Mouse (Mus musculus) stomach, embryonic 14.5 days (tissue): ENCODE measurements around the gene Dst. TPM values are rescaled to one million over a fixed set of nuclear protein-coding genes. Genes with fewer than 3 reads are reported as not detected.

ENCODE experiments used
- ATAC-seq: fragments of 200-750 bp; cut with Nextera tagmentation; 2 replicates; pipeline ENCODE4 v1.8.0; 2017; ENCODE audit warnings: low read depth, moderate TSS enrichment; ENCODE audit not compliant: insufficient number of reproducible peaks, insufficient read depth, low FRiP score
- H3K27ac ChIP-seq: fragments of 300-500 bp; sonication (generic); 2 replicates; pipeline ENCODE4 v1.5.1; 2014; ENCODE audit warnings: mild to moderate bottlenecking, low read length, moderate library complexity, mixed read lengths
- H3K27me3 ChIP-seq: fragments of 300-500 bp; sonication (generic); 2 replicates; pipeline ENCODE4 v1.6.1; 2014; ENCODE audit warnings: low read length, control low read depth, mixed read lengths; ENCODE audit not compliant: control insufficient read depth, insufficient read depth
- H3K36me3 ChIP-seq: fragments of 300-500 bp; sonication (generic); 2 replicates; pipeline ENCODE4 v1.6.1; 2014; ENCODE audit warnings: mild to moderate bottlenecking, control low read depth, low read length, moderate library complexity, mixed read lengths; ENCODE audit not compliant: control insufficient read depth, insufficient read depth
- H3K4me1 ChIP-seq: fragments of 300-500 bp; sonication (generic); 2 replicates; pipeline ENCODE4 v1.6.1; 2014; ENCODE audit warnings: low read length, control low read depth, mixed read lengths; ENCODE audit not compliant: control insufficient read depth, insufficient read depth
- H3K4me2 ChIP-seq: fragments of 300-500 bp; sonication (generic); replicated peaks from 2 replicates; pipeline ENCODE4 v1.6.1; 2014; ENCODE audit warnings: low read depth, low read length, control low read depth
- H3K4me3 ChIP-seq: fragments of 300-500 bp; sonication (generic); 2 replicates; pipeline ENCODE4 v1.5.1; 2014; ENCODE audit warnings: low read depth, low read length, control low read depth
- H3K9ac ChIP-seq: fragments of 300-500 bp; sonication (generic); replicated peaks from 2 replicates; pipeline ENCODE4 v1.6.1; 2014; ENCODE audit warnings: low read depth, mild to moderate bottlenecking, control low read depth, low read length, moderate library complexity, mixed read lengths
- H3K9me3 ChIP-seq: fragments of 300-500 bp; sonication (generic); 2 replicates; pipeline ENCODE4 v1.6.1; 2016; ENCODE audit warnings: low read depth, low read length, control low read depth; ENCODE audit not compliant: control insufficient read depth
- WGBS: fragments of 180-500 bp; shearing (Covaris S2); extraction: QIAGEN DNeasy Blood & Tissue Kit; methylation state at CpG from one replicate; pipeline ENCODE4 v1.1.7; 2014; 5-methylcytosine and 5-hydroxymethylcytosine counted together
- polyA plus RNA-seq: library from polyadenylated mRNA; unstranded; fragments of >200 nt; fragmentation: Nextera tagmentation; extraction: Ambion mirVana; gene quantifications from 2 replicates; pipeline ENCODE4 v1.2.1, GENCODE M21; 2014

Gene Dst
- polyA plus RNA-seq, 1 experiment from 2014 or later = 42.0 TPM

GRCm38 (mm10) chr1:34192174-34192573, 284.1 kb downstream of the Dst start:
- Histone ChIP-seq H3K4me2 (no peak overlapping the region), H3K27ac (no peak overlapping the region), H3K27me3 (no peaks in the 10 kb centered on the region), H3K4me1 (no peaks in the 10 kb centered on the region; the same call in 1 of the 2 replicates), H3K4me3 (no peak overlapping the region), H3K9me3 (no peaks in the 10 kb centered on the region), H3K36me3 (no peaks in the 10 kb centered on the region; the same call in 1 of the 2 replicates), H3K9ac (no peak overlapping the region)
- ATAC-seq = no peak
- 82% methylated on average over 17 of the region's 17 CpGs for WGBS

GRCm38 (mm10) chr1:34200791-34201190, 292.8 kb downstream of the Dst start:
- H3K36me3 ChIP-seq = no peaks in the 10 kb centered on the region; the same call in 1 of the 2 replicates
- no peak overlapping the region for H3K4me2 ChIP-seq
- no peak overlapping the region for H3K27ac ChIP-seq
- H3K9me3 ChIP-seq = no peaks in the 10 kb centered on the region
- no peak overlapping the region for H3K4me3 ChIP-seq
- ATAC-seq = no peak
- no peaks in the 10 kb centered on the region for H3K27me3 ChIP-seq
- no peak overlapping the region for H3K9ac ChIP-seq
- 90% methylated on average over 18 of the region's 18 CpGs for WGBS
- H3K4me1 ChIP-seq = no peaks in the 10 kb centered on the region

- H3K36me3 ChIP-seq = no peaks in the 10 kb centered on the region; the same call in 1 of the 2 replicates
Observed at GRCm38 (mm10) chr1:34201483-34201882, 293.5 kb downstream of the Dst start.

GRCm38 (mm10) chr1:34211704-34212103, 303.7 kb downstream of the Dst start:
- H3K36me3 ChIP-seq = no peaks in the 10 kb centered on the region
- 62% methylated on average over 3 of the region's 3 CpGs for WGBS
- H3K27me3 ChIP-seq = no peaks in the 10 kb centered on the region
- no peak for ATAC-seq
- no peaks in the 10 kb centered on the region for H3K4me1 ChIP-seq
- no peak overlapping the region for H3K4me3 ChIP-seq
- no peaks in the 10 kb centered on the region for H3K9me3 ChIP-seq
- no peak overlapping the region for H3K9ac ChIP-seq
- H3K4me2 ChIP-seq = no peak overlapping the region
- no peak overlapping the region for H3K27ac ChIP-seq

More at GRCm38 (mm10) chr1:34201483-34201882, 293.5 kb downstream of the Dst start:
- Histone ChIP-seq H3K4me1 (no peaks in the 10 kb centered on the region), H3K27ac (no peak overlapping the region), H3K9ac (no peak overlapping the region), H3K27me3 (no peaks in the 10 kb centered on the region), H3K4me3 (no peak overlapping the region), H3K4me2 (no peak overlapping the region), H3K9me3 (no peaks in the 10 kb centered on the region)
- WGBS = 34% methylated on average over 4 of the region's 4 CpGs
- ATAC-seq = no peak

GRCm38 (mm10) chr1:34216456-34216855, 308.4 kb downstream of the Dst start:
- Histone ChIP-seq H3K9ac (no peak overlapping the region), H3K36me3 (no peaks in the 10 kb centered on the region), H3K4me2 (no peak overlapping the region), H3K4me3 (no peak overlapping the region), H3K4me1 (no peaks in the 10 kb centered on the region), H3K27ac (no peak overlapping the region), H3K9me3 (no peaks in the 10 kb centered on the region), H3K27me3 (no peaks in the 10 kb centered on the region)
- 70% methylated on average over 2 of the region's 2 CpGs for WGBS
- no peak for ATAC-seq

- no peaks in the 10 kb centered on the region for H3K36me3 ChIP-seq
- ATAC-seq = peak; percentile 77; the same call in 1 of the 2 replicates
- no peaks in the 10 kb centered on the region for H3K9me3 ChIP-seq
Observed at GRCm38 (mm10) chr1:34218323-34218722, 310.3 kb downstream of the Dst start.

GRCm38 (mm10) chr1:34218801-34219200, 310.8 kb downstream of the Dst start:
- H3K9me3 ChIP-seq = no peaks in the 10 kb centered on the region

More at GRCm38 (mm10) chr1:34218323-34218722, 310.3 kb downstream of the Dst start:
- H3K27me3 ChIP-seq = no peaks in the 10 kb centered on the region
- H3K4me3 ChIP-seq = no peak overlapping the region
- H3K4me2 ChIP-seq = no peak overlapping the region
- whole genome bisulfite sequencing = 26% methylated on average over 6 of the region's 6 CpGs
- no peak overlapping the region for H3K9ac ChIP-seq
- H3K4me1 ChIP-seq = no peaks in the 10 kb centered on the region
- H3K27ac ChIP-seq = no peak overlapping the region

GRCm38 (mm10) chr1:34220094-34220601, 312.1 kb downstream of the Dst start:
- Histone ChIP-seq H3K4me3 (no peak overlapping the region), H3K4me2 (no peak overlapping the region), H3K4me1 (no peaks in the 10 kb centered on the region), H3K27me3 (no peaks in the 10 kb centered on the region), H3K36me3 (no peaks in the 10 kb centered on the region), H3K9ac (no peak overlapping the region), H3K9me3 (no peaks in the 10 kb centered on the region), H3K27ac (no peak overlapping the region)
- ATAC-seq = no peak
- WGBS = 79% methylated on average over 11 of the region's 11 CpGs

More at GRCm38 (mm10) chr1:34218801-34219200, 310.8 kb downstream of the Dst start:
- Histone ChIP-seq H3K9ac (no peak overlapping the region), H3K27me3 (no peaks in the 10 kb centered on the region), H3K36me3 (no peaks in the 10 kb centered on the region), H3K4me1 (no peaks in the 10 kb centered on the region), H3K4me3 (no peak overlapping the region), H3K27ac (no peak overlapping the region), H3K4me2 (no peak overlapping the region)
- WGBS = 82% methylated on average over 9 of the region's 9 CpGs
- ATAC-seq = no peak

GRCm38 (mm10) chr1:34223866-34224265, 315.8 kb downstream of the Dst start:
- Histone ChIP-seq H3K9ac (no peak overlapping the region), H3K4me1 (peaks cover 3% of the 10 kb centered on the region; the same call in 1 of the 2 replicates), H3K27me3 (no peaks in the 10 kb centered on the region), H3K9me3 (no peaks in the 10 kb centered on the region), H3K4me3 (no peak overlapping the region), H3K36me3 (no peaks in the 10 kb centered on the region; the same call in 1 of the 2 replicates), H3K27ac (no peak overlapping the region), H3K4me2 (no peak overlapping the region)
- ATAC-seq = no peak
- 76% methylated on average over 11 of the region's 11 CpGs for WGBS
